Mouse (Mus musculus): ENCODE measurements around the gene Drd1.

DNA sequence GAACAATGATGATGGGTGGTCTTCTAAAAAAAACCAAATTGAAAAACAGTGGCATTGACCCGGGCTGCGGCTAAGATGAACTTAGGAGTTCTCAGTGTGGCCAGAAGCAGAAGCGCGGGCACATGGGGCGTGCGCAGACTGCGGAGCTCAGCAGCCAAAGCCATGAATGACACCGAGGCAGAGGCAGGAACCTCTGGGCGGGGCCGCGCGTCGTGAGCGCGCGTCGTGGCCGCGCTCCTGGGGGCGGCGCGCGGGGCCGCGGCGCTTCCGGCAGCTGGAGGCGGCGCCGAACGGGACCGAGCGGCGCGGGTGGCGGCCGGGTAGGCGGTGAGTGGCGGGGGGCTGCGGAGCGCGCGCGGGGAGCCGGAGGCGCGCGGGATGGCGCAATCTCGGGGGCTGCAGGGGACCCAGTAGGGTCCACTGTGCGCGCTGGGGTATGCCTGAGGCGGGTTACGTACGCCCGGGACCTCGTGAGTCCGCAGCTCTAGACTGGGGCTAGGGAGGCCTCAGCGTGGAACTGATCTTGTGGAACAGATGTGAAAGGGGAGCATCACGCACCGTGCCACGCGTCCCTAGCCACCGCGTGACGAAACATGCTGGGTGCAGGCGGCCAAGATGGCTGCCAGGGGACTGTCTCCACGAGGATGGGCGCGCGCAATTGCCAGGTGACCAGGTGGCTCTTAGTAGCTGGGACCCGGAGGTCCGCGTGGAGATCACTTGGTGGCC, 16.3 kb upstream of the Drd1 start, which contains the start of gene Sfxn1:
- TF ChIP-seq CTCF (IDR thresholded peaks at IDR 0.05; ENCODE audit: low read depth) (no peak), EP300 (IDR thresholded peaks at IDR 0.05; ENCODE audit: low read depth) (no peak)
